Mouse (Mus musculus) frontal cortex, adult 2 months (tissue): Measurements from ENCODE around the gene Gm27179. TPM values are rescaled to one million over a fixed set of nuclear protein-coding genes. Genes with fewer than 3 reads are reported as not detected.
"Not testable (repeated sequence)": the region's sequence is repeated elsewhere in the genome, so short reads cannot be mapped to it uniquely, and the experiment has no call there.

Source experiments
- DNase-seq, 2 experiments: peaks; one replicate each; pipeline ENCODE4 v3.0.0; 2022; ENCODE audit warnings: low spot score in 1 of 2; ENCODE audit errors: extremely low spot score in 1 of 2
- polyA plus RNA-seq: library from polyadenylated mRNA; depleted of rRNA; stranded (reverse); fragments of >200 nt; gene quantifications from 2 replicates; pipeline ENCODE4 v1.2.3, GENCODE M21; 2012; rRNA removed

Gene Gm27179
- polyA plus RNA-seq, 1 experiment, result not detected

DNA sequence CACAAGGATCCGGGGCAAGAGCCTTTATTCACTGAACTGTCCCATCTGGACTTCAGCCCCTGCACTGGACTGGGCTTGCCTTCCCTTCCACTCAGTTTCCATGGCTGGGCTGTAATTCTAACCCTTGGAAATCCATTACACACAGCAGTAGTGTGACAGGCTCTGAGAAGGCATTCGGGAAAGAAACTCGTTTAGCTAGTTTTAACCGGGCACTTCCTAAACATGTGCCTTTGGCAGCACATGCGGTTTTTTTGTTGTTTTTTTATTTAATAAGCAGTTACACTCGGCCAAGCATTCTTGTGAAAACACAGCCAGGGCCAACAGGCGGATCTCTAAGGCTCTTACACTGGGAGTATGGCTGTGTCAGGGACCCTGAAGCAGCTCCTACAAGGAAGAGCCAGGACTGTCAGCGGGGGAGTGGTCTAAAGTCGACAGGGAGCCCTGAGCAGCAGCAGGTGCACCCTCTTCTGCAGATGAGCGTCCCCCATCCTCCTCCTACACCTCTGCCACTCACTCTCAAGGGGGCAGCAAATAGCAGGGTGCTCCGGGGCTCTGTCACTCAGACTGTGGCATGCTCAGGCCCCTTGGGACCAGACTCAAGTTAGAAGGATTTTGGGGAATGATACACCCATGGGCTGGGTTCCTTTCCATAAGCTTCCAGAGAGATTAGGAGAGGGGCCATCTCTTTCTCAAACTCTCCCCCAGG is 38.3 kb downstream of the Gm27179 start:
- not testable (repeated sequence) for DNase-seq

DNA sequence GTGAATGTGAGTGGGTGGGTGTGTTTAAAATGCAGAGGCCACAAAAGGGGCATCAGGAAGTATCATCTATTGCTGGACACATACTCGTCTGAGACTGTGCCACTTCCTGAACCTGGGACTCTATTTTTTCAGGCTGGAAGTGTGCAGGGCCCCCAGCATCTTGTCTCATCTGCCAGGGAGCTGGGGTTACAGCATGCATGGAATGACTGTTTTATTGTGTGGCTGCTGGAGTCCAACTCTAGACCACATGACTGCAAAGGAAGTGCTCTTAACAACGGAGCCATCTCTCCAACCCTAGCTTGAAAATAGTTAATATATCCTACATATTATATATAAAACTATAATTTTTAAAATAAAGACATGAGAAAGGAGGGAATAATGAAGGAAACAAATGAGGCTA is 39.0 kb downstream of the Gm27179 start:
- DNase-seq, result not testable (repeated sequence)

DNA sequence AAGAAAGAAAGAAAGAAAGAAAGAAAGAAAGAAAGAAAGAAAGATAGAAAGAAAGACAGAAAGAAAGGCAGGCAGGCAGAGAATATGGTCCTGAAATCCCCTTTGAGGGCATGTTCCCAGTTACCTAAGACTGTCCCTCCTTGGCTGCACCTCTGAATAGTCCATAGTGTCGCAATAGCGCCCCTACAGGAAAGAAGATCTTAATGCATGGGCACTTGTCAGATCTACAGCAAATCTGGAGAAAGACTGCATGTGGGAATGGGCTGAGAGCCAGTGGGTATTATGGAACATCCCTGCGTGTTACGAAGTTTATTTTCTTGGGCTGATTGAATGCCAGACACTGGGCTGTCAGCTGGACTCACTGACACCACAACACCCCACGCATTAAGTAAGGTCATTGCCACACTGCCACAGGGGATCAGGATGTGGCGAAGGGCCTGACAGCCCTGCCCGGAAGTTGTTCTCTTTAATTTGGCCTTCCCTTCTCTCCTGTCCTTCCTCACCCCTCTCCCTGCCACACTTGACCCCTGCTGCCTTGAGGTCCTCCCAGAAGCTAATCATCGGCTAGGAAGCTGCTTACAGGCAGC is 42.1 kb downstream of the Gm27179 start:
- not testable (repeated sequence) for DNase-seq

DNA sequence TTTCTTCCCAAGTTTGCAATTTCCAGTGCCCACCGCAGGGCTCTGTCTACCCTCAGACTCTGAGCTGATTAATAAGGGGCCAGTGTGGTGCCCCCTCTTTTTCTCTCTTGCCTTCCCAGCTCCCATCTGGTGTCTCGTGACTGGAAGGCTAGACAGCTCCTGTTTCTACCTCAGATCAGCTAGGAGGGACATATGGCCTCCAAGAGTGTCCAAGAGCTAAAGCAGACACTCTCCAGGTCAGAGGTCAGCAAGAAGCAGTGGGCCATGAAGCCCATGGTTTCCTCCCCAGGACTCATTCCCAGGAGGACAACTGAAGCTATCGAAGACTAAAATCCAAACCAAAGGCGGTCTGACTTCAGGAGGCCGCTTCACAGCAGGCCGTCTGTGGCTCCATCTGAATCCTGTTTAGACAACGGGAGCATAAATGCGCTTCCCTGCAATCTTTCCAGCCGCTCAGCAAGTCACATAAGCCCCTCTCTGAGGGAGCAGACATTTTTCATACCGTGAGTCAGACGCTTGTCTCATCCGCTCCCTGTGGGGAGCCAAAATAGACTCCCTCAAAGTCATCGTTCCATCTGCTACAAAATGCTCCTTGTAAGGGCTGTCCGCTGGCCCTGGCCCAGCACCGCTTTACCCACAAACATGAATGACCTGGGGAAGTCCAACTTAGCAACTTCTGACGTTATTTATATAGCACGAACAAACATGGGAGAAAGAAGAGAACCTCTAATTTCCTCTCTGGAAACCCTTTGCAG is 44.6 kb downstream of the Gm27179 start:
- DNase-seq, result not testable (repeated sequence)

DNA sequence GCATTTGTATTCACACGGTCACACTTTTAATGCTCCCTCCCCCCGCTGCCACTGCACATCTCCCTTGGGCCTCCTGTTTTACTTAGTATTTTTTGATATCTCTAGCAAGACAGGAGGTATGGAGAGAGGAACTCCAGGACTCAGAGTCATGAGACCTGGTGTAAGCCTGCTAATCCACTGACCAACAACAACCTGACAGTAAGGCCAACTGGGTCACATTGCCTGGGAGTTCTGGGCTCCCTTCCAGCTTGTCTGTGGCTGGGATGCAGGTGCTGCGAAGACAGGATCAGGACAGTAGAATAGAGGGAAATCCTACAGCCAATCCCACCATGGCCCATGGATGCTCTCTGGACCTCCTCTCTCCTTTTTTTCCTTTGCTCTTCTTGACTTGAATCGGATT is 47.9 kb downstream of the Gm27179 start:
- not testable (repeated sequence) for DNase-seq

Other genes starting within 250 kb of the Gm27179 start
- gene Synb, start 218.2 kb downstream of the Gm27179 start, polyA plus RNA-seq, result 0.04 TPM in 1 of 2 replicates, not detected in the other
- not detected in 2 replicates for gene Gm16867, start 9.2 kb downstream of the Gm27179 start, polyA plus RNA-seq
- 19.8 and 20.2 TPM in 2 replicates for gene Entpd4b, start 42.9 kb upstream of the Gm27179 start, polyA plus RNA-seq